Mouse (Mus musculus): Measurements from ENCODE around the gene Wfdc8. TPM values are rescaled to one million over a fixed set of nuclear protein-coding genes. Genes with fewer than 3 reads are reported as not detected.
"Not testable (repeated sequence)": the region's sequence is repeated elsewhere in the genome, so short reads cannot be mapped to it uniquely, and the experiment has no call there.

Wfdc8 gene
- polyA plus RNA-seq, 1 experiment from 2014 or later, result not detected

- H3K27ac ChIP-seq (replicated peaks; ENCODE audit: low read depth, low read length); H3K4me1 ChIP-seq (ENCODE audit: control insufficient read depth, insufficient read depth, low read length); H3K27me3 ChIP-seq (ENCODE audit: control insufficient read depth, insufficient read depth, low read length); H3K36me3 ChIP-seq (replicated peaks; ENCODE audit: control insufficient read depth, insufficient read depth, low read depth, low read length); H3K4me2 ChIP-seq (ENCODE audit: low read depth, low read length); H3K9ac ChIP-seq (replicated peaks; ENCODE audit: low read length); ATAC-seq (replicated peaks; ENCODE audit: insufficient number of reproducible peaks, low FRiP score, low TSS enrichment, low read depth); DNase-seq (ENCODE audit: low spot score); H3K4me3 ChIP-seq (ENCODE audit: low read depth, low read length); H3K9me3 ChIP-seq (replicated peaks; ENCODE audit: control insufficient read depth, low read length): not testable (repeated sequence)
- 67% methylated on average over 13 of the region's 13 CpGs for WGBS
Measured at GRCm38 (mm10) chr2:164585025-164585725, 28.3 kb downstream of the Wfdc8 start, which contains the start of gene Wfdc6a. TSS of gene Wfdc6a (minus strand) at chr2:164585447.

DNA sequence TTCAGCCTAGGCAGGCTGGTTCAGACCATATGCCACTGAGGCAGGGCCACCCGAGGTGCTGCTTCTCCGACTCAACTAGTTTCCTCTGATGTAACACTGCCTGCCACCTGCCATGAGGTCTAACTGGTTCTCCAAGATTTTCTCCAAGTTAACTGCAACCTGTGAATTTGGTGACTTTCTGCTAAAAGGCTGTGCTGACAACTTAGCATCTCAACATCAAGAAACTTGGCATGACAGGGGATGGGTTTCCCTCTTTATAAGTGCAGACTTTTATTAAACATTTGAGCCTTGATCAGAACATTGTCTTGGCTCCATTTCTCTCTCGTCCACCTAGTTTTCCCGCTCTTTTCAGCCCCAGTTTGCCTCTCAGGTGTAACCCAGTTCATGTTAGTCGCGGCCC, 40.1 kb downstream of the Wfdc8 start, which contains the start of gene Spint3:
Gene Spint3 (minus strand): TSS at position 101 of the 400 bp plus-strand sequence.
- not testable (repeated sequence) for H3K9me3 ChIP-seq (replicated peaks; ENCODE audit: control insufficient read depth, low read length); H3K27ac ChIP-seq (replicated peaks; ENCODE audit: low read depth, low read length); H3K9ac ChIP-seq (replicated peaks; ENCODE audit: low read length); H3K4me3 ChIP-seq (ENCODE audit: low read depth, low read length); DNase-seq (ENCODE audit: low spot score); H3K27me3 ChIP-seq (ENCODE audit: control insufficient read depth, insufficient read depth, low read length); ATAC-seq (replicated peaks; ENCODE audit: insufficient number of reproducible peaks, low FRiP score, low TSS enrichment, low read depth); H3K36me3 ChIP-seq (replicated peaks; ENCODE audit: control insufficient read depth, insufficient read depth, low read depth, low read length); H3K4me1 ChIP-seq (ENCODE audit: control insufficient read depth, insufficient read depth, low read length); H3K4me2 ChIP-seq (ENCODE audit: low read depth, low read length)
- WGBS, result 82% methylated on average over 6 of the region's 6 CpGs

GRCm38 (mm10) chr2:164567460-164567859, 46.0 kb downstream of the Wfdc8 start:
- no peak overlapping the region for H3K4me2 ChIP-seq (ENCODE audit: low read depth, low read length)
- no peak overlapping the region for H3K9ac ChIP-seq (replicated peaks; ENCODE audit: low read length)
- WGBS, result 86% methylated on average over 5 of the region's 5 CpGs
- H3K27me3 ChIP-seq (ENCODE audit: control insufficient read depth, insufficient read depth, low read length), result no peaks in the 10 kb centered on the region
- H3K4me1 ChIP-seq (ENCODE audit: control insufficient read depth, insufficient read depth, low read length), result peaks cover 3% of the 10 kb centered on the region; the same call in 1 of the 2 replicates
- H3K27ac ChIP-seq (replicated peaks; ENCODE audit: low read depth, low read length), result no peak overlapping the region
- H3K9me3 ChIP-seq (replicated peaks; ENCODE audit: control insufficient read depth, low read length), result no peaks in the 10 kb centered on the region
- H3K4me3 ChIP-seq (ENCODE audit: low read depth, low read length), result no peak overlapping the region
- DNase-seq (ENCODE audit: low spot score), result no peak
- no peaks in the 10 kb centered on the region for H3K36me3 ChIP-seq (replicated peaks; ENCODE audit: control insufficient read depth, insufficient read depth, low read depth, low read length)
- no peak for ATAC-seq (replicated peaks; ENCODE audit: insufficient number of reproducible peaks, low FRiP score, low TSS enrichment, low read depth)

DNA sequence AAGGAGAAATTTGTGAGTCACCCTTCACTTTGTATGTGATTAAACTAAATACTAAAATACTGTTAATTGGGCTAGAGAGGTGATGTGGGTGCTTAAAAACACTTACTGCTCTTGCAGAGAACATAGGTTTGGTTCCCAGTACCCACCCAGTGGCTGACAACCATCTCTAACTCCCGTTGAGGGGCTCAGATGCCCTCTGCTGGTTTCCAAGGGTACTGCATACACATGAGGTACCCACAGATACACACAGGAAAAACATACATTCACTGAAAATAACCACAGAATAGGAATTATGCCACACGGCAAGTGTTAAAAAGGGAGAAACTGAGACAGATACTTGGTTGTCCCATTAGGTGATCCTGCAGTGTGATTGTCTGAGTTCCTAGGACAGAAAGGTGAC, 46.4 kb downstream of the Wfdc8 start:
- no peaks in the 10 kb centered on the region for H3K9me3 ChIP-seq (replicated peaks; ENCODE audit: control insufficient read depth, low read length)
- WGBS, result 85% methylated on average over 2 of the region's 2 CpGs
- no peaks in the 10 kb centered on the region for H3K36me3 ChIP-seq (replicated peaks; ENCODE audit: control insufficient read depth, insufficient read depth, low read depth, low read length)
- DNase-seq (ENCODE audit: low spot score) (no peak), ATAC-seq (replicated peaks; ENCODE audit: insufficient number of reproducible peaks, low FRiP score, low TSS enrichment, low read depth) (no peak)
- no peak overlapping the region for H3K4me3 ChIP-seq (ENCODE audit: low read depth, low read length)
- no peak overlapping the region for H3K4me2 ChIP-seq (ENCODE audit: low read depth, low read length)
- no peak overlapping the region for H3K9ac ChIP-seq (replicated peaks; ENCODE audit: low read length)
- H3K27me3 ChIP-seq (ENCODE audit: control insufficient read depth, insufficient read depth, low read length), result no peaks in the 10 kb centered on the region
- H3K4me1 ChIP-seq (ENCODE audit: control insufficient read depth, insufficient read depth, low read length), result peaks cover 4% of the 10 kb centered on the region; the same call in 1 of the 2 replicates
- no peak overlapping the region for H3K27ac ChIP-seq (replicated peaks; ENCODE audit: low read depth, low read length)

GRCm38 (mm10) chr2:164564346-164564745, 49.1 kb downstream of the Wfdc8 start:
- no peak overlapping the region for H3K9ac ChIP-seq (replicated peaks; ENCODE audit: low read length)
- no peak overlapping the region for H3K27ac ChIP-seq (replicated peaks; ENCODE audit: low read depth, low read length)
- H3K4me2 ChIP-seq (ENCODE audit: low read depth, low read length), result peak overlapping the region; percentile 74; the same call in 1 of the 2 replicates
- WGBS, result 78% methylated on average over 5 of the region's 5 CpGs
- peaks cover 4% of the 10 kb centered on the region; the same call in 1 of the 2 replicates for H3K4me1 ChIP-seq (ENCODE audit: control insufficient read depth, insufficient read depth, low read length)
- H3K4me3 ChIP-seq (ENCODE audit: low read depth, low read length), result no peak overlapping the region
- no peaks in the 10 kb centered on the region for H3K27me3 ChIP-seq (ENCODE audit: control insufficient read depth, insufficient read depth, low read length)
- DNase-seq (ENCODE audit: low spot score) (no peak), ATAC-seq (replicated peaks; ENCODE audit: insufficient number of reproducible peaks, low FRiP score, low TSS enrichment, low read depth) (no peak)
- H3K36me3 ChIP-seq (replicated peaks; ENCODE audit: control insufficient read depth, insufficient read depth, low read depth, low read length), result no peaks in the 10 kb centered on the region
- no peaks in the 10 kb centered on the region for H3K9me3 ChIP-seq (replicated peaks; ENCODE audit: control insufficient read depth, low read length)

- peak overlapping the region; percentile 20; the same call in 1 of the 2 replicates for H3K27ac ChIP-seq (replicated peaks; ENCODE audit: low read depth, low read length)
Measured at GRCm38 (mm10) chr2:164563339-164564038, 49.9 kb downstream of the Wfdc8 start.

GRCm38 (mm10) chr2:164562391-164563188, 50.8 kb downstream of the Wfdc8 start, which contains the start of gene Wfdc2:
TSS of gene Wfdc2 (plus strand) at chr2:164562413.
- Histone ChIP-seq H3K4me3 (ENCODE audit: low read depth, low read length) (peak within 1 kb of the TSS; percentile 31), H3K4me2 (ENCODE audit: low read depth, low read length) (peak within 1 kb of the TSS; percentile 74), H3K9ac (replicated peaks; ENCODE audit: low read length) (peak within 1 kb of the TSS; percentile 70), H3K27me3 (ENCODE audit: control insufficient read depth, insufficient read depth, low read length) (no peaks in the 10 kb centered on the region), H3K4me1 (ENCODE audit: control insufficient read depth, insufficient read depth, low read length) (peaks cover 4% of the 10 kb centered on the region; the same call in 1 of the 2 replicates), H3K36me3 (replicated peaks; ENCODE audit: control insufficient read depth, insufficient read depth, low read depth, low read length) (no peaks in the 10 kb centered on the region), H3K27ac (replicated peaks; ENCODE audit: low read depth, low read length) (0 out of 2 replicates have a peak within 1 kb of the TSS, but pooled peaks have one; percentile 20), H3K9me3 (replicated peaks; ENCODE audit: control insufficient read depth, low read length) (no peaks in the 10 kb centered on the region)
- WGBS, result 2% methylated on average over 24 of the region's 24 CpGs
- no peak for ATAC-seq (replicated peaks; ENCODE audit: insufficient number of reproducible peaks, low FRiP score, low TSS enrichment, low read depth)
- peak; percentile 58 for DNase-seq (ENCODE audit: low spot score)

More at GRCm38 (mm10) chr2:164563339-164564038, 49.9 kb downstream of the Wfdc8 start:
- Histone ChIP-seq H3K4me1 (ENCODE audit: control insufficient read depth, insufficient read depth, low read length) (peaks cover 4% of the 10 kb centered on the region; the same call in 1 of the 2 replicates), H3K9ac (replicated peaks; ENCODE audit: low read length) (peak overlapping the region; percentile 70), H3K27me3 (ENCODE audit: control insufficient read depth, insufficient read depth, low read length) (no peaks in the 10 kb centered on the region), H3K4me3 (ENCODE audit: low read depth, low read length) (peak overlapping the region; percentile 31), H3K9me3 (replicated peaks; ENCODE audit: control insufficient read depth, low read length) (no peaks in the 10 kb centered on the region), H3K36me3 (replicated peaks; ENCODE audit: control insufficient read depth, insufficient read depth, low read depth, low read length) (no peaks in the 10 kb centered on the region), H3K4me2 (ENCODE audit: low read depth, low read length) (peak overlapping the region; percentile 74)
- peak; percentile 81 for ATAC-seq (replicated peaks; ENCODE audit: insufficient number of reproducible peaks, low FRiP score, low TSS enrichment, low read depth)
- under 1% methylated on average over 32 of the region's 32 CpGs for WGBS
- DNase-seq (ENCODE audit: low spot score), result peak; percentile 80

Data from embryonic facial prominence, embryonic 11.5 days (tissue).